Mouse (Mus musculus): ENCODE measurements around the gene Gm42957. TPM values are rescaled to one million over a fixed set of nuclear protein-coding genes. Genes with fewer than 3 reads are reported as not detected.
A peak's percentile ranks its signal among the peaks of the same experiment; 100 is the strongest.

Gene Gm42957
- 0.15 TPM in 1 of 2 replicates, not detected in the other for polyA plus RNA-seq (2014; fragmentation: Nextera tagmentation; extraction: Ambion mirVana)

DNA sequence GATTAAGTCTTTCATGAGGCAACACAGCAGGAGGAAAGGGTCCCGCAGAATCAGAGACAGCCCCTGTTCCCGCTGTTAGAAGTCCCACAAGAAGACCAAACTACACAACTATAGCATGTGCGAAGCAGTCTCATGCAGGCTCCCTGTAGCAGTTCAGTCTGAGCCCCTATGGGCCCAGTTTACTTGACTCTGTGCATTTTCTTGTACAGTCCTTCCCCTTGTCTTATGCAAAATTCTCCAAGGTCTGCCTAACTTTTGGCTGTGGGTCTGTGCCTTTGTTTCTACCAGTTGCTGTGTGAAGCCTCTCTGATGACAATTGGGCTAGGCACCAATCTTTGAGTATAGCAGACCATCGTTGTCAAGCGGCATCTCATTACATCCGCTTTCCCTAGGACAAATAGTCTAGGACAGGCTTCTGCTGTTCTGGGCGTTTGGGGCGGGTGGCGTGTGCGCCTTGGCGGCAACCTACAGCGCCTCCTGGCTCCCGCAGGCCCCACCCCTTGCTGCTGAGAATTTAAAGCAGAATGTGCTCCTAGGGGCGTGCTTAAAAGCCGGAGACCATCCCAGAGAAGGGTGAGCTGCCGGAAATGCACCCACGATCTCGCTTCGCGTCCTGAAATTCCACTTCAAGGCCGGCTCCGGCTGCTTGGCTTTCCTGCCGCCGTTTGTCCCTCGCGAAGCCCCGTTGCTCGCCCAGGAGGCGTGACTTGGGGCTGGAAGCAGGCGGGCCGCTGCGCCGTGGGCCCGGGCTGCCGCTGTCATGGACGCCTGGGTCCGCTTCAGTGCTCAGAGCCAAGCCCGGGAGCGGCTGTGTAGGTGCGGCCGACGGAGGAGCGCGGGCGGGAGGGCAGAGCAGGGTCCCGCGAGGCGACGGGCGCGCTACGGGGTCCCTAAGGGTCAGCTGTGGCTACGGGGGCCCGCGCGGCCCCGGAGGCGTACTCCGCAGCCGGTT, at the start of gene Gm42957, which contains the start of gene Pex11b:
Gm42957 (plus strand) TSS at position 547 of the 952 bp plus-strand sequence.
Pex11b (plus strand) TSS at position 449 of the 952 bp plus-strand sequence.
- peaks cover 21% of the 10 kb centered on the region for H3K4me1 ChIP-seq (ENCODE audit: control insufficient read depth, insufficient read depth, low read length)
- peak within 1 kb of the TSS; percentile 82 for H3K27ac ChIP-seq (ENCODE audit: low read depth, low read length)
- H3K27me3 ChIP-seq (ENCODE audit: control insufficient read depth, insufficient read depth, low read length), result no peaks in the 10 kb centered on the region
- peak; percentile 92 for ATAC-seq (ENCODE audit: low read depth)
- H3K9me3 ChIP-seq (ENCODE audit: control insufficient read depth, low read length), result no peaks in the 10 kb centered on the region
- peak within 1 kb of the TSS; percentile 90 for H3K4me3 ChIP-seq (ENCODE audit: low read depth, low read length)
- H3K4me2 ChIP-seq (ENCODE audit: low read depth, low read length), result peak within 1 kb of the TSS; percentile 91
- peak within 1 kb of the TSS; percentile 90 for H3K9ac ChIP-seq (replicated peaks; ENCODE audit: low read depth, low read length)
- H3K36me3 ChIP-seq (ENCODE audit: control insufficient read depth, insufficient read depth, low read length), result peaks cover 25% of the 10 kb centered on the region
- WGBS, result 2% methylated on average over 60 of the region's 60 CpGs

DNA sequence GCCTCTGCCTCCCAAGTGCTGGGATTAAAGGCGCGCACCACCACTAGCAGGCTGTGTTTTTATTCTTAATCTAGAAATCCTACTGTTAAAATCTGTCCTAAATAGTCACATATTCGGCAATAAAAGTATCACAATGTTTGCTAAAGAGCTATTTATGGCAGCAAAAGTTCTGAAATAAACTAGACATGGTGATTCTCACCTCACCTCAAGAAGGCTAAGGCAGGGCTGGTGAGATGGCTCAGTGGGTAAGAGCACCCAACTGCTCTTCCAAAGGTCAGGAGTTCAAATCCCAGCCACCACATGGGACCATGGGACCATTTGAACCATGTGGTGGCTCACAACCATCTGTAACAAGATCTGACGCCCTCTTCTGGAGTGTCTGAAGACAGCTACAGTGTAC, 44.6 kb upstream of the Gm42957 start:
- no peaks in the 10 kb centered on the region for H3K9me3 ChIP-seq (ENCODE audit: control insufficient read depth, low read length)
- no peak overlapping the region for H3K4me3 ChIP-seq (ENCODE audit: low read depth, low read length)
- H3K9ac ChIP-seq (replicated peaks; ENCODE audit: low read depth, low read length), result no peak overlapping the region
- no peaks in the 10 kb centered on the region for H3K36me3 ChIP-seq (ENCODE audit: control insufficient read depth, insufficient read depth, low read length)
- no peak overlapping the region for H3K4me2 ChIP-seq (ENCODE audit: low read depth, low read length)
- H3K27me3 ChIP-seq (ENCODE audit: control insufficient read depth, insufficient read depth, low read length), result no peaks in the 10 kb centered on the region
- no peak for ATAC-seq (ENCODE audit: low read depth)
- peaks cover 10% of the 10 kb centered on the region for H3K4me1 ChIP-seq (ENCODE audit: control insufficient read depth, insufficient read depth, low read length)
- 85% methylated on average over 4 of the region's 4 CpGs for WGBS
- no peak overlapping the region for H3K27ac ChIP-seq (ENCODE audit: low read depth, low read length)

DNA sequence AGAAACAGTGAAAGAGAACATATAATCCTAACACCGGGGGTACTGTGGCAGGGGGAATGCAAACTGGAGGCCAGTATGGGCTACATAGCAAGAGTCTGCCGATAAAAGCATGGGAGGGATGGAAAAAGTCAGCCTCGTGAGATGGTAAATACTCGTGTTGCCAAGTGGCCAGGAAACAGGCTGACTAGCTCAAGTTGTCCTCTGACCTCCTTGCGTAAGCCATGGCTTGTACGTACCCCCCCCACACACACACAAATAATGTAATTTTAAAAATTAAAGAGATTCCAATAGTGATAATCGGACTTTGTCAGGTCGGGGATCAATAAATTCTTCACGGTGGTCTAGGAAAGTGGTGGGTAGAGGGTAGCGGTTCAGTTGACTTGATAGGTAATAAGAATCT, 41.9 kb upstream of the Gm42957 start:
- H3K36me3 ChIP-seq (ENCODE audit: control insufficient read depth, insufficient read depth, low read length), result no peaks in the 10 kb centered on the region
- no peaks in the 10 kb centered on the region for H3K27me3 ChIP-seq (ENCODE audit: control insufficient read depth, insufficient read depth, low read length)
- H3K9ac ChIP-seq (replicated peaks; ENCODE audit: low read depth, low read length), result peak overlapping the region; percentile 58
- H3K9me3 ChIP-seq (ENCODE audit: control insufficient read depth, low read length), result no peaks in the 10 kb centered on the region
- H3K4me1 ChIP-seq (ENCODE audit: control insufficient read depth, insufficient read depth, low read length), result peaks cover 23% of the 10 kb centered on the region
- ATAC-seq (ENCODE audit: low read depth), result no peak
- under 1% methylated on average over 10 of the region's 10 CpGs for whole genome bisulfite sequencing
- H3K4me2 ChIP-seq (ENCODE audit: low read depth, low read length), result peak overlapping the region; percentile 73
- peak overlapping the region; percentile 57 for H3K4me3 ChIP-seq (ENCODE audit: low read depth, low read length)
- H3K27ac ChIP-seq (ENCODE audit: low read depth, low read length), result peak overlapping the region; percentile 82

DNA sequence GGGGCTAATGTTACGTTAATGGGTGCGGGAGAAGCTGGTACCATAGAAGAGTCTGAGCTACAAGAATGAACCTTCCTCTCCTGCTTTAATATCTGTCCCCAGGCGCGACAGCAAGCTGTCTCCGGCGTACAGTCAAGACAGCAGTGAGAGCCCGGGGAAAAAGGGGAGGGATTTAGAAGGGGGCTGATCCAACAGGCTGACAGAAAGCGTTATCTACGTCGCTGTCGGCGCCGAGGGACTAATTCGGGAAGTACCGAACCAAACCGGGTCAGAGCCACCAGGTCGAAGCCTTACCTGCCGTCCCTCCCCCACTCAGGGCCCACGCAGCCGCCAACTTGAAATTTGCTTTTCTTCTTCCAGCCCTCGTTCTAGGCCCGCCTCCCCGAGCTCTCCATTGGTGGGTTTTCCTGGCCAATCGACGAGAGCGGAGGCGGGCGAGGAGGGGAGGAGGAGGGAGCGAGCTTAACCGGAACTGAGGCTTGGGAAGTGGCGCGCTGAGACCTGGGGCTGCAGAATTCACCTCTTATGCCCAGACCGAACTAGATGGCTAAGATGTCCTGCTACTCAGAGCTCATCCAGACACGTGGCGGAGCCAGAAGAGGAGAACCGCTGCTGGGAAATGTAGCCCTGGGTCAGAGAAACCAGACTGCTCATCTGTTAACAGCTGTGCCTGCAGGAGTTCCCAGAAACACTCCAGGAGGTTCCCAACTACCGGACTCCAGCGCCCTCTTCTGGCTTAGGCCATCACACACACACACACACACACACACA, 41.3 kb upstream of the Gm42957 start, which contains the start of gene Polr3gl:
Polr3gl (minus strand) TSS at position 392 of the 771 bp plus-strand sequence.
- peak within 1 kb of the TSS; percentile 57 for H3K4me3 ChIP-seq (ENCODE audit: low read depth, low read length)
- peaks cover 23% of the 10 kb centered on the region for H3K4me1 ChIP-seq (ENCODE audit: control insufficient read depth, insufficient read depth, low read length)
- WGBS, result under 1% methylated on average over 35 of the region's 38 CpGs
- no peaks in the 10 kb centered on the region for H3K36me3 ChIP-seq (ENCODE audit: control insufficient read depth, insufficient read depth, low read length)
- no peaks in the 10 kb centered on the region for H3K9me3 ChIP-seq (ENCODE audit: control insufficient read depth, low read length)
- H3K9ac ChIP-seq (replicated peaks; ENCODE audit: low read depth, low read length), result peak within 1 kb of the TSS; percentile 58
- peak within 1 kb of the TSS; percentile 73 for H3K4me2 ChIP-seq (ENCODE audit: low read depth, low read length)
- peak; percentile 87 for ATAC-seq (ENCODE audit: low read depth)
- H3K27me3 ChIP-seq (ENCODE audit: control insufficient read depth, insufficient read depth, low read length), result no peaks in the 10 kb centered on the region
- peak within 1 kb of the TSS; percentile 82 for H3K27ac ChIP-seq (ENCODE audit: low read depth, low read length)

DNA sequence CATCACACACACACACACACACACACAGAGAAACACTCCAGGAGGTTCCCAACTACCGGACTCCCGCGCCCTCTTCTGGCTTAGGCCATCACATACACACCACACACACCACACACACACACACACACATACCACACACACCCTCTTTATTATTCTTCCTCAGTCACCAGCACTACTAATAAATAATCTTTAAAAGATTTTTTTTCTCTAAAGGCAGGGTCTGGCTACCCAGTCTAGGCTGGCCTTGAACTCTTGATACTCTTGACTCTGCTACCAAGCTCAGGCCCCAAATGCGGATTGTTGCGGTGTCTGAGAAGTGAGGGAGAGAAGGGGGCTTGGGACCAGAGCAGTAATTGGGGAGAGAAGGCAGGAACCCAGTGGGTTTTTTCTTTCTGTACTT, 40.4 kb upstream of the Gm42957 start:
- Histone ChIP-seq H3K4me1 (ENCODE audit: control insufficient read depth, insufficient read depth, low read length) (peaks cover 26% of the 10 kb centered on the region), H3K9ac (replicated peaks; ENCODE audit: low read depth, low read length) (no peak overlapping the region), H3K27ac (ENCODE audit: low read depth, low read length) (no peak overlapping the region), H3K4me2 (ENCODE audit: low read depth, low read length) (no peak overlapping the region), H3K9me3 (ENCODE audit: control insufficient read depth, low read length) (no peaks in the 10 kb centered on the region), H3K36me3 (ENCODE audit: control insufficient read depth, insufficient read depth, low read length) (no peaks in the 10 kb centered on the region), H3K4me3 (ENCODE audit: low read depth, low read length) (no peak overlapping the region), H3K27me3 (ENCODE audit: control insufficient read depth, insufficient read depth, low read length) (no peaks in the 10 kb centered on the region)
- WGBS, result 72% methylated on average over 5 of the region's 5 CpGs
- no peak for ATAC-seq (ENCODE audit: low read depth)

DNA sequence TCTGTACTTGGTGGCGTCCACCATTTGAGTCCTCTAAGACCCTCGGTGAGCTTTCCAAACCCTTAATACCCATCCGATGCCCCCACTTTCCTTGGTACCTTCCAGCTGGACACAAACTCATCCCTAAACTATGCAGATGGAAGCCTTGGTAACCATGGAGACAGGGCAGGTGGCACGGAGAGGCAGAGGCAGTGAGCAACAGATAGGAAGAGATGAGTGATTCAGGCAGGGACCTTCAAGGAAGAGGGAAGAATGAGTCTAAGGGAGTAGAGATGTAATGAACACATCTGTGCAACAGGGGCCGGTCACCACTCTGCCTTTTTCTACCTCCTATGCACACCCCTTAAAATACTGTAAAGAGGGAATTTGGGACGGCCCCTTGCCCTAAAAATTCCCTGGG, 39.6 kb upstream of the Gm42957 start:
- Histone ChIP-seq H3K4me2 (ENCODE audit: low read depth, low read length) (peak overlapping the region; percentile 64), H3K36me3 (ENCODE audit: control insufficient read depth, insufficient read depth, low read length) (no peaks in the 10 kb centered on the region), H3K9ac (replicated peaks; ENCODE audit: low read depth, low read length) (peak overlapping the region; percentile 69), H3K4me1 (ENCODE audit: control insufficient read depth, insufficient read depth, low read length) (peaks cover 31% of the 10 kb centered on the region), H3K27me3 (ENCODE audit: control insufficient read depth, insufficient read depth, low read length) (no peaks in the 10 kb centered on the region), H3K27ac (ENCODE audit: low read depth, low read length) (no peak overlapping the region), H3K9me3 (ENCODE audit: control insufficient read depth, low read length) (no peaks in the 10 kb centered on the region), H3K4me3 (ENCODE audit: low read depth, low read length) (peak overlapping the region; percentile 54; the same call in 1 of the 2 replicates)
- WGBS, result 20% methylated on average over 6 of the region's 6 CpGs
- ATAC-seq (ENCODE audit: low read depth), result no peak

DNA sequence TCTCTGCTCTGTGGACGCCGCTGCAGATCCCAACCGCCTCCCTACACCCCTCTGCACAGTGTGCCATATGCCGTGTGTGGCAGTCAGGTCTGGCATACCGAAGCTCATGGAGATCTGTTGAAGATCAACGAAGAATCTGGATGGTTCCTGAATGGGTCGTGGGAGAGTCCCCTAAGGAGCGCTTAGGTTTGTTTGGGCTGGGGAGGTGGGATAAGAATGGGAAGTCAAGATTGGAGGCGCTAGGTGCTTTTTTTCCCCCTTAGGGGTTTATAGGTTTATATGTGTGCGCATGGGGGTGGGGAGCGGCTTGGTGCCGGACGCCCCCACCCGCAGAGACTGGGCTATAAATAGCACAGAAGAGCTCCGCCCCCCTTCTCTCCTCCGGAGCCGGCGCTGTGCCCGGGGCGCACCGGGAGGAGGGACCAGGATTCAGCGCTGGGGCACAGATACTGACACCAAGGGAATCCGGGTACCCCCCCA, 39.0 kb upstream of the Gm42957 start, which contains the start of gene Ankrd34a:
Ankrd34a (plus strand) TSS at position 409 of the 480 bp plus-strand sequence.
- Histone ChIP-seq H3K9me3 (ENCODE audit: control insufficient read depth, low read length) (no peaks in the 10 kb centered on the region), H3K27me3 (ENCODE audit: control insufficient read depth, insufficient read depth, low read length) (no peaks in the 10 kb centered on the region), H3K9ac (replicated peaks; ENCODE audit: low read depth, low read length) (peak within 1 kb of the TSS; percentile 69), H3K36me3 (ENCODE audit: control insufficient read depth, insufficient read depth, low read length) (no peaks in the 10 kb centered on the region), H3K27ac (ENCODE audit: low read depth, low read length) (peak within 1 kb of the TSS; percentile 75; the same call in 1 of the 2 replicates), H3K4me1 (ENCODE audit: control insufficient read depth, insufficient read depth, low read length) (peaks cover 31% of the 10 kb centered on the region), H3K4me3 (ENCODE audit: low read depth, low read length) (peak within 1 kb of the TSS; percentile 54), H3K4me2 (ENCODE audit: low read depth, low read length) (peak within 1 kb of the TSS; percentile 64)
- ATAC-seq (ENCODE audit: low read depth), result no peak
- WGBS, result under 1% methylated on average over 16 of the region's 23 CpGs

DNA sequence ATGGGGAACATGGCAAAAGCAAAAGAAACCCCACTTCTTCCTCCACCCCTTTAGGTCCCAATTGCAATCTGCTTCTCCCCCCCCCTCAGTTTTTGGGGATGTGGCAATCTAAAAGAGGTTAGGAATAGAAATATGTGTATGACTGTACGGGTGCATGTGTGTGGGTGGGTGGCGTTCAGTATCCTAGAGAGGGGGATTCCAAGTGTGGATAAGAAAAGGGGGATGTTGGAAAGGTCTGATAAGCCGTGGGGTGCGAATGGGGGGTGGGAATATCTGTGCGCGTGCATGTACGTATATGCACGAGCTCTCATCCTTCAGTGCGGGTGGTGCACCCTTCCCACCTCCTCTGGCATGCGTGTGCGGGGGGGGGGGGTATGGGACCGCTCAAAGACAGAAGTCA, 38.4 kb upstream of the Gm42957 start:
- Histone ChIP-seq H3K9me3 (ENCODE audit: control insufficient read depth, low read length) (no peaks in the 10 kb centered on the region), H3K9ac (replicated peaks; ENCODE audit: low read depth, low read length) (peak overlapping the region; percentile 69), H3K4me1 (ENCODE audit: control insufficient read depth, insufficient read depth, low read length) (peaks cover 31% of the 10 kb centered on the region), H3K27me3 (ENCODE audit: control insufficient read depth, insufficient read depth, low read length) (no peaks in the 10 kb centered on the region), H3K36me3 (ENCODE audit: control insufficient read depth, insufficient read depth, low read length) (no peaks in the 10 kb centered on the region), H3K4me3 (ENCODE audit: low read depth, low read length) (peak overlapping the region; percentile 54), H3K27ac (ENCODE audit: low read depth, low read length) (peak overlapping the region; percentile 50; the same call in 1 of the 2 replicates), H3K4me2 (ENCODE audit: low read depth, low read length) (peak overlapping the region; percentile 64)
- ATAC-seq (ENCODE audit: low read depth), result no peak
- 1% methylated on average over 11 of the region's 12 CpGs for WGBS

All from neural tube, embryonic 14.5 days (tissue).